Mouse (Mus musculus) spleen, postnatal 4 days (tissue): ENCODE measurements around the gene Tmem131.
A peak's percentile ranks its signal among the peaks of the same experiment; 100 is the strongest.

Experiments
- DNase-seq, 2 experiments: peaks; one replicate each; pipeline ENCODE4 v3.0.0; 2022; ENCODE audit warnings: low spot score in 2 of 2

The Tmem131 gene

DNA sequence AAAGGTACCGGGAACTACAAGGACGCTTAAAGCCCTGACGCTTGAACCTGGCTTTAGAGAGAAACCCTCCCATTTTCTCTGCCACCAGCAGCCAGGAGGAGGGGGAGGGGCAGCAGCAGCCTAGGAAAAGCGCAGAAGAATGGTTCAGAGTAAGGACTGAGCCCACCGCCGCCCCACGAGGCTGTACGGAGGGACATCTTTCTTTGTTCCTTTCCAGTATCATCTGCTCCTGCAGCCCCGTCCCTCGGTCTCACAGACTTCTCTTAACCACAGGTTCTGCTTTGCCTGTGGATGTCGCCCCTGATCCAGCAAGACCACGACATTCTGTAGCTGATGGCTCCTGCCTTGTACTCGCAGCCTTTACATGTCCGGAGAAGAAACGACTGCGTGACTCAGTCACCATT is 158.2 kb downstream of the Tmem131 start:
- no peak for DNase-seq

DNA sequence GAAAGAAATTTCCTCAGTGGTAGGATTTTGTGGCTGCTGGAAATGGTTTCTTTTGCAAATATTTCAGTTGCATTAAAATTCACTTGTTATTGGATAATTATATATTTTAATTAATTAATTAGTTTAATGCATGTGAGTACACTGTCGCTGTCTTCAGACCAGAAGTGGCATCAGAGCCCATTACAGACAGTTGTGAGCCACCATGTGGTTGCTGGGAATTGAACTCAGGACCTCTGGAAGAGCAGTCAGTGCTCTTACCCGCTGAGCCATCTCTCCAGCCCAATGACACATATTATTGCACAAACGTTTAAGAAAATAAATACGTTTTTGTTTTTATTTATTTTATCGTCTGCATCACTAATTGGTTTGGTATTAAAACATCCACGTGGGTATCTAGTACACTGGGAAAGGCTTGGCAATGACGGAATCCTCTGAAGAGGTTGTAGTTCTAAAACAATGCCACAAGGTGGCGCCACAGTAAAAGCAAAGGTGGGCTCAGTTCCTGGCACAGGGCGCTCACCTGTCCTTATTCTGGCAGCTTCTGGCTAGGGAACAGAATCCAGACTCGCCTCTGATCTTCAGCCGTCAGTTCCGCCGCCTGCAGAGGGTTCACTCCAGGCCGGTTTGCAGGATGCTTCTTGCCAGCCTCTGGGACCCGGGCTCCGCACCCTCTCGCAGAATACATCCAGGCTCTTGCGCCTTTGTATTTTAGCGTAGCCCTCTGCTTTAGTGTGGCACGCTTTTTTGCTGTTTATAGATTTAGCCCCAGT is 158.9 kb downstream of the Tmem131 start:
- peak; percentile 67 to 90 for DNase-seq

GRCm38 (mm10) chr1:36782476-36782875 is 161.0 kb downstream of the Tmem131 start:
- DNase-seq = no peak

GRCm38 (mm10) chr1:36780793-36781192 is 162.7 kb downstream of the Tmem131 start:
- DNase-seq = no peak

GRCm38 (mm10) chr1:36772198-36772934 is 171.1 kb downstream of the Tmem131 start:
- DNase-seq = no peak

- DNase-seq = no peak
These were observed 172.5 kb downstream of the Tmem131 start for GRCm38 (mm10) chr1:36770998-36771397.

DNA sequence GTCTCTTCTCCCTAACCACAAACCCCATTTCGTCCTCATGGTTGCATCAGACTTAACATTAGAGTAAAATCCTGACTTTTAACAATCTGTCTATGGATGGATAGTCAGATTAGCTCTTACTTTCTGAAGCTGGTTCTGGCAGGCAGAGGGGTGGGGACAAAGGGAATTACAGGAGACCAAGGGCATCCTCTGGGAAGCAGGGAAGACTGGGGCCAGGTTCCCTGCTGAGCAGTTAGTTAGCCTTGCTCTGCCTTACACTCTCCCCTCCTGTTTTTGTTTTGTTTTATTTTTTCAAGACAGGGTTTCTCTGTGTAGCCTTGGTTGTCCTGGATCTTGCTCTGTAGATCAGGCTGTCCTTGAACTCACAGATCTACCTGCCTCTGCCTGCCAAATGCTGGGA is 173.5 kb downstream of the Tmem131 start:
- no peak for DNase-seq

DNA sequence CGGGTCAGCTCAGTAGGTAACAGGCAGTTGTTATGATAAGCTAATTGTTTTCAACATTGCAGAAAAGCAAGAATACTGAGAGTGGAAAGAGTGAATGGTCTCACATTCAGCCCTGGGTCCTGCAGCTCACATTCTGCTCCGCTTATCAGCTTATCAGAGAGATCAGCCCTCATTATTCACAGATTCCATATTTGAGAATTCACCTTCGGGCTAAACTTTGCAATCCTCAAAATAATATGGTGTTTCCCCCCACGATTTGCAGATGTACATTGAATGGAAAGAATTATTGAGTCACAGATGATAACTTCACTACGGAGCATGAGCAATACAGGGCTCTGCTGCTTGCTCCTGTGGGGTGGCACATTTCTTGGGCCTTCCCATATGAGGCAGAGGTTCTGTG is 174.7 kb downstream of the Tmem131 start:
- no peak for DNase-seq

DNA sequence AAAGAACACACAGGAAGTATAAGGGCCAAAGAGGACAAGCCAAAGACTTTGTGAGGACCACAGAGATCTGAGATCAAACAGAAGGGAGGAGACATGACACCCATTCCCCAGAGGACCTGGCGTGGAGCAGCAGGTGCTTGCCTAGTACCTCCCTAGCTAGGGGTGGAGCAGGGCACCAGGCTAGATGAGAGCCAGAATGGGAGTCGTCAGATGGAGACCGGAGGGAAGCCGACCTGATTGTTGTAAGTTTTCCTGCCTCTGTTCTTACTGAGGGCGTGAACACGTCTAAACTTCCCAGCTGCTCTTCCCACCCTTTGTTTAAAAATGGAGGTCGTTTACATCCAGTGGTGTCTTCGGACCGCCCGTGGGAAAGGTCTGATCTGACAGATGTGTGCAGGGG is 176.1 kb downstream of the Tmem131 start:
- no peak for DNase-seq

DNA sequence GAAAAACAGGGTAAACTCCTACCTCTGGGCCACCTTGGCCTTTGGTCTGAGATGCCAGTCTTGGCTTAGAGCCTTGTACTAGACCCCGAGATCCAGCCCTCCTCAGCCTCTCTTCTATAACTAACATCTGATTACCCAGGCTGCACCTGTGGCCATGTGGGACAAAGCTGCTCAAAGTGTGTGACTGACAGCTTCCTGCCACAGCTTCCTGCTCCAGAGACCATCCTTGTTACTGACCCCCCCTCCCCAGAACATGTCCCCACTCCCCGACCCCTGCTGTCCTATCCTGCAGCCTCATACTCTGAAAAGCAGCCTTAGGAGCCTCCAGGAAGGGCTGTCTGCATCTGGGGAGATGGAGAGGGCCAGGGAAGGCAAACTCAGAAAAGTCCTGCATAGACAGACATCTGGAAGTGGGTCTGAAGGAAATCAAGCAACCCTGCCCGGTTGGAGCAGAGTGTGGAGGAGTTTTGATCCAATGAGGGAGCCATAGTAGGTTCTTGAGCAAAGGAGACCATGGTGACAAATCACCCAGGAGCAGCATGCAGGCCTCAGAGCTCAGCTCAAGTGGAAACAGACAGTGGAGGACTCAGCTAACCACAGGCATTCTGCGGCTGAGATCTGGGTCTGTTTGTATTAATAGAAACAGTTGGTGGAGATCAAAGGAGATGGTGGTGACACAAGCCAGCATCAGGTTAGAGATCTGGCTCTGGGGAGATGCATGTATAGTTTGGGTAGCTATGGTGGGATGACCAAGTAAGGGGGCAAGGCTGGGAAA is 176.8 kb downstream of the Tmem131 start:
- no peak for DNase-seq

GRCm38 (mm10) chr1:36761568-36761967 is 181.9 kb downstream of the Tmem131 start, which contains the start of gene Zap70:
Zap70 (plus strand) TSS chr1:36761798.
- no peak for DNase-seq

- no peak for DNase-seq
These were observed 182.4 kb downstream of the Tmem131 start for GRCm38 (mm10) chr1:36761061-36761460.

DNA sequence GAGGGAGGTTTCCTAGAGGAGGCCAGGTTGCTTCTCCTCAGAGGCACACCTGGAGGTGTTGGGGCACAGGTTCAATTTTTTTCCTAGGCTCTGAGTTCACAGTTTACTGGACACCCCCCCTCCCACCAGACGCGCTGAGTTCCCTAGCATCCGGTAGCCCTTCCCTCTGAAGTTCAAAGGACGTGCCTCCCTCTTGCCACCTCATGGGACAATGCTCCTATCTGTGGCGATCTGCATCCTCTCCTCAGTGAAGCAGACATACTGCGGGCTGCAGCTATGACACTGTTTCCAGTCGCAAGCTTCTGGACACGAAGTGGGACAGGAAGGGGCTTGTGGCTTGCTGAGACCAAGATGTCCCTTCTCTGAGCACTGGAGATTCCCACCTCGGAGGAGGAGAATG is 183.1 kb downstream of the Tmem131 start:
- no peak for DNase-seq

GRCm38 (mm10) chr1:36759076-36759475 is 184.4 kb downstream of the Tmem131 start:
- DNase-seq = no peak

DNA sequence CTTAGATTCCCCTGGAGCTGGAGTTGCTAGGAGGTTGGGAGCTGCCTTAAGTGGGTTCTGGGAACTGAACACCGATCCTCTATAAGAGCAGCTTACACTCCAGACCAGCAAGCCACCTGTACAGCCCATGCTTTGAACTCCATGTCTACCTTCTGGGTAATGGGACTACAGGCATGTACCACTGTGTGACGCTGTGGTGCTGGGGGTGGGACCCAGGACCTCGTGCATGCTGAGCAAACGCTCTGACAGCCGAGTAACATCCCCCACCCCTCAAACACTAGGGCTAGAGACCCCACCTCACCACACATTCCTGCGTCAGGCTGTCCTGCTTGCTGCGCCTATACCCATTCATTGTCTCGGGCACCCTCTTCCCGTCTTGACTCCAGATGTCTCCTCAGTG is 184.9 kb downstream of the Tmem131 start:
- DNase-seq = no peak

GRCm38 (mm10) chr1:36753932-36754675 is 189.4 kb downstream of the Tmem131 start:
- DNase-seq = no peak

- peak; percentile 27 to 82 for DNase-seq
These were observed 197.0 kb downstream of the Tmem131 start for GRCm38 (mm10) chr1:36746452-36746851.

- no peak for DNase-seq
These were observed 197.8 kb downstream of the Tmem131 start for GRCm38 (mm10) chr1:36745661-36746060.

GRCm38 (mm10) chr1:36744268-36744944 is 199.1 kb downstream of the Tmem131 start:
- DNase-seq = peak; percentile 69 to 85

GRCm38 (mm10) chr1:36743046-36743445 is 200.4 kb downstream of the Tmem131 start:
- DNase-seq = no peak
